Mouse (Mus musculus) intestine, embryonic 14.5 days (tissue): ENCODE results near the gene Slc30a3. TPM values are rescaled to one million over a fixed set of nuclear protein-coding genes. Genes with fewer than 3 reads are reported as not detected.
A peak's percentile ranks its signal among the peaks of the same experiment; 100 is the strongest.

Source experiments
- ATAC-seq: fragments of 200-750 bp; cut with Nextera tagmentation; replicated peaks from 2 replicates; pipeline ENCODE4 v1.8.0; 2017; ENCODE audit warnings: low read depth, moderate number of reproducible peaks, moderate TSS enrichment, moderate library complexity; ENCODE audit not compliant: low FRiP score, low TSS enrichment
- DNase-seq: peaks from one replicate; pipeline ENCODE4 v3.0.0-alpha.2; 2018; ENCODE audit warnings: low spot score
- H3K27ac ChIP-seq: fragments of 300-500 bp; sonication (generic); 2 replicates; pipeline ENCODE4 v1.5.1; 2014; ENCODE audit warnings: low read depth, mild to moderate bottlenecking, control low read depth
- H3K27me3 ChIP-seq: fragments of 300-500 bp; sonication (generic); replicated peaks from 2 replicates; pipeline ENCODE4 v1.6.1; 2014; ENCODE audit warnings: low read length, control low read depth; ENCODE audit not compliant: control insufficient read depth, insufficient read depth
- H3K36me3 ChIP-seq: fragments of 300-500 bp; sonication (generic); 2 replicates; pipeline ENCODE4 v1.6.1; 2014; ENCODE audit warnings: low read length, control low read depth; ENCODE audit not compliant: control insufficient read depth, insufficient read depth
- H3K4me1 ChIP-seq: fragments of 300-500 bp; sonication (generic); replicated peaks from 2 replicates; pipeline ENCODE4 v1.6.1; 2014; ENCODE audit warnings: low read length, control low read depth, mixed read lengths; ENCODE audit not compliant: control insufficient read depth, insufficient read depth
- H3K4me2 ChIP-seq: fragments of 300-500 bp; sonication (generic); 2 replicates; pipeline ENCODE4 v1.6.1; 2014; ENCODE audit warnings: low read length
- H3K4me3 ChIP-seq: fragments of 300-500 bp; sonication (generic); 2 replicates; pipeline ENCODE4 v1.5.1; 2014; ENCODE audit warnings: low read depth, low read length, control low read depth, mixed read lengths
- H3K9ac ChIP-seq: fragments of 300-500 bp; sonication (generic); 2 replicates; pipeline ENCODE4 v1.6.1; 2014; ENCODE audit warnings: mild to moderate bottlenecking, low read length
- H3K9me3 ChIP-seq: fragments of 300-500 bp; sonication (generic); 2 replicates; pipeline ENCODE4 v1.6.1; 2016; ENCODE audit warnings: low read length, control low read depth; ENCODE audit not compliant: control insufficient read depth
- WGBS: fragments of 180-500 bp; shearing (Covaris S2); extraction: QIAGEN DNeasy Blood & Tissue Kit; methylation state at CpG from one replicate; pipeline ENCODE4 v1.1.7; 2014; 5-methylcytosine and 5-hydroxymethylcytosine counted together
- polyA plus RNA-seq: library from polyadenylated mRNA; unstranded; fragments of >200 nt; fragmentation: Nextera tagmentation; extraction: Ambion mirVana; gene quantifications from 2 replicates; pipeline ENCODE4 v1.2.1, GENCODE M21; 2014

Gene Slc30a3
- polyA plus RNA-seq, 1 experiment from 2014 or later: 0.20 TPM

DNA sequence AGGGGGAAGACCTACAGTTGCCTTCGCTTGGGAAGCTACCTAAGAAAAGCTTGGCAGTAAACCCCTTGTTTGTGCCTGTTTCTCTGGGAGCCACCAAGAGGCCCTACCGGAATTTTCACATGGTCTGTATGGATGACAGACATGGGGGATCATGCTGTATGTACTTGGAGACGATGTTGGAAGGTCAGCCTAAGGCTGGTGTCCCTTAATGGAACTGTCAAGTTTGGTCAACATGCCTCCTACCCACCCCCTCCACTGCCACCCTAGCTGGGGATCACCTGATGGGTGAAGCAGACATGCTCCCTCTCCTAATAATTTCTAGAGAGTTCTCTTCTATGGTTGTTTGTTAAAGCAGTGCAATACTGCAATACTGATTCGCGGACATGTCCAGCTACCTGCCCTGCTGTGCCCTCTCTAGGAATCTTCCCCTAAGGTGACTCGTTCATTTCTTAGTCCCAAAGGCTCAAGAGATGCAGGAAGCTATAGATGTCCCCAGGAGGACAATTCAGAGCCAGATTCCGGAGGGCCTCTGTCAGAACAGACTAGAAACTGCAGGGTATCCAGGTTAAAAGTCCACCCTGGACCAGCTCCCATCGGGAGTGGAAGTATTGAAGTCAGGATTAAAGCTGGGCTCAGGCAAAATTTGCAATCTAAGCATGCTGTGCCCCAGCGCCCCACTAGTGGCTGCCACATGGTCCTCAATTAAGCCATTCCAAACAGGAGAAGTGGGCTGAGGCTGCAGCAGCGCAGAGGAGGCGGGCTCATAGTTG is 12.1 kb downstream of the Slc30a3 start:
- Histone ChIP-seq H3K9me3 (no peaks in the 10 kb centered on the region), H3K27ac (no peak overlapping the region), H3K27me3 (peaks cover 85% of the 10 kb centered on the region), H3K4me2 (peak overlapping the region; percentile 44), H3K4me1 (peaks cover 16% of the 10 kb centered on the region; the same call in 1 of the 2 replicates), H3K4me3 (peak overlapping the region; percentile 27; the same call in 1 of the 2 replicates), H3K9ac (no peak overlapping the region), H3K36me3 (no peaks in the 10 kb centered on the region)
- DNase-seq (no peak), ATAC-seq (no peak)
- 31% methylated on average over 11 of the region's 11 CpGs for WGBS

DNA sequence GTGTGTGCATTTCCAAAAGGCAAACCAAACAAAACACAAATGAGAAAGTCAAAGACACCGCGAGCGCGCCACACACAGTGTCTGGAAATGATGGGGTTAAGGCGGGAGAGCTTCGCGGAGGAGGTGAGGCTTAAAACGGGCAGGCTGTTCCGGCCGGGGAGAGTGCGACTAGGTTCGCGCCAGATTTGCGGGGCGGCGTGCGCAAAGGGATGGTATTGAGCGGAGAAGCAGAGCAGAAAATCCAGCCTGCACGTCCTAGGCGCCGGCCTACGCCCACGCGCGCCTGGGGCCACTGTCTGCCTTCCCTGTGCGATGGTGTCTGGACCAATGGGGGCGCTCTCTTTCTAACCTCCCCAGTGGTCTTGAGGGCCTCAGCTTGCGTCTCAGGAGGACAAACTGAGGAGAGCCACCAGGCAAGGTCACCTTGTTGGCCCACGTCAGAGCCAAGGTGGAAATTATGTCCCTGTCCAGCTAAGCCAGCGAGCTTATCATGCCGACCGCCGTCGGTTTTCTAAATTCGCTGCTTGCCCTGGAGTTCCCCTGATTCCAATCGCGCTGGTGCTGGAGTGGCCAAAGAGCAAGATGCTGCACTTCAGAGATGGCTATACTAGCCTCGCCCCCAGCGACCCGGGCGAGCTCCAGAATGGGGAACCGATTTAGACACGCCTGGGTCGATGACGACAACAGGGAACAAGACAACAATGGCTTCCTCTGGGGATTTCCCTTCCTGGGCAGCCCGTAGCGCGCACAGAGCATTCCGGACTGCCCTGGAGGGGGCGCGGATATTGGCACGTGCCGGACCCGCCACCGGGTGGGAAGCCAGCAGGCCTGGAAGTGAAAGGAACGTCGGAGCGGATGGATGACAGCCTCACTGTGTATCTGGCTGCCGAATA is 13.0 kb downstream of the Slc30a3 start:
- H3K4me2 ChIP-seq: peak overlapping the region; percentile 44
- peak overlapping the region; percentile 27 for H3K4me3 ChIP-seq
- H3K27ac ChIP-seq: no peak overlapping the region
- H3K4me1 ChIP-seq: peaks cover 16% of the 10 kb centered on the region; the same call in 1 of the 2 replicates
- H3K9ac ChIP-seq: no peak overlapping the region
- H3K36me3 ChIP-seq: no peaks in the 10 kb centered on the region
- under 1% methylated on average over 59 of the region's 59 CpGs for WGBS
- peaks cover 93% of the 10 kb centered on the region for H3K27me3 ChIP-seq
- DNase-seq: peak; percentile 67
- H3K9me3 ChIP-seq: no peaks in the 10 kb centered on the region
- no peak; the same call in 1 of the 2 replicates for ATAC-seq

DNA sequence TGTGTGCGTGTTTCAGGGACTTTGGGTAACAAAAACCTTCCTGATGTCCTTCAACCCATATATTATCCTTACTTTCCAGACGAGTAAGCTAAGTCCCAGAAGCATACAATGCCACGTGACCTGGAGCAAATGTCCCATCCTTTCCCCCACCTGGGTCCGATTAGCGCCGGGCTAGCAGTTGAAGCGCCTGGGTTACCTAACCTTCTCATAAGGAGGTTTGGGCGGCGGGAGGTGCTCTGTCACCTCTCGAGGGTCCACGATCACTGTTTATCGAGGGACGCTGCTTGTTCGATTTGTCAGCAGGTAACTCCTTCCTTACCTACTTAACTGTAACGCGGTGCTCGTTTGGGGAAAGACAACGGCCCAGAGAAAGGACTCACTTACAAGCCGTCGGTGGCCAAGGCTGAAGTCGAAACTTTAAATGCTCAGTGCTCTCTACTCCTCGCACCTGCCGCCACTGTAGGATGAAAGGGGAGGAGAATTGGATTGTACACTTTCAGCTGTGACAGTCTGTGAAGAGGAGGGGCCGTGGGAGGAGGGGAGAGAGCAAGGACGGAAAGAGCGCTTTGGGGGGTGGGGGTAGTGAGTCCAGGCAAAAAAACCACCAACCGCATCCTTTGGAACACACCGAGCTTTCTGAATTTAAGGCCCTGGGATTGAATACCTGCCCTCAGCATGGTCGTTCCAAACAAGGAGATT is 13.8 kb downstream of the Slc30a3 start:
- WGBS: 3% methylated on average over 29 of the region's 29 CpGs
- H3K27me3 ChIP-seq: peaks cover 97% of the 10 kb centered on the region
- H3K4me3 ChIP-seq: peak overlapping the region; percentile 27; the same call in 1 of the 2 replicates
- peak overlapping the region; percentile 44; the same call in 1 of the 2 replicates for H3K4me2 ChIP-seq
- ATAC-seq: no peak
- no peaks in the 10 kb centered on the region for H3K36me3 ChIP-seq
- H3K9me3 ChIP-seq: no peaks in the 10 kb centered on the region
- H3K9ac ChIP-seq: no peak overlapping the region
- DNase-seq: peak; percentile 62
- H3K4me1 ChIP-seq: peaks cover 16% of the 10 kb centered on the region; the same call in 1 of the 2 replicates
- H3K27ac ChIP-seq: no peak overlapping the region

DNA sequence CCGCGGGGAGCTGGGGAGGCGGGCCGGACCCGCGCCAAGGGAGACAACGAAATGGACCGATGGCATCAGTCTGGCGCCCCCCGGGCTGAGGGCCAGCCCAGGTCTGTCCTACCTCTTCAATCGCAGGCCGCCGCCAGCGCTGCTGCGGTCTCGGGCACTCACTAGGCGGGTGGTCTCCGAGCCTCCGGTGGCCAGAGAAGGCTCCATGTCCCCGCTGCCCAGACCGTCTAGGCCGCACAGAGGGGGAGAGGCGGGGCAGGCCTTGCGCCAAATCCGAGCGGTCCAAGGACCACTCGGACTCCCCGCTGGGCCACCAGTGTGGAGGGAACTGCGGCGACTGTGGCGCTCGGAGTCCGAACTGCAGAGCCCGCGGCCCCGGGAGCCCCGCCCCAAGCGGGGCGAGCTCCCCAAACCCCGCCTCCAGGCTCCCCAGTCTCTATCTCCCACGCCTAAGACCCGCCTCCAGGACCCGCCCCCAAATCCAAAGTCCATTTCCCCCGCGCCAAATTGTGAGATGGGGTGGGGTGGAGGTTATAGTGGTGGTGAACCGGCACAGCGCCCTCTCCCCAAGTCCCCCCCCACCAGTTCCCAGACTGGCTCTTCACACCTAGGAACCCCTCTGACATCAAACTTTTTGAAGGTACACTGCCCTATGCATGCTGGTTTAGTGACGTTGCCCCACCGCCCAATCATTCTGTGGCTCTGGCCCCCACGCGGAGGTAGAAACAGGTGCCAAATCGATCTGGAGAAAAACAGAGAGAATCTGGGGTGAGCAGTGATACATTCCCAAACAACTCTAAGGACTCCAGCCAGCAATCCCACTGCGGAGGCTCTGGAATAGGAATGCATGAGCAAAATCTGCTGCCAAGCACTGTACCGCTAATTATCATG is 14.6 kb downstream of the Slc30a3 start:
- H3K4me1 ChIP-seq: peaks cover 16% of the 10 kb centered on the region; the same call in 1 of the 2 replicates
- no peak overlapping the region for H3K9ac ChIP-seq
- peaks cover 97% of the 10 kb centered on the region for H3K27me3 ChIP-seq
- H3K36me3 ChIP-seq: no peaks in the 10 kb centered on the region
- peak; percentile 74 for DNase-seq
- H3K4me3 ChIP-seq: peak overlapping the region; percentile 39
- H3K27ac ChIP-seq: no peak overlapping the region
- under 1% methylated on average over 46 of the region's 54 CpGs for WGBS
- ATAC-seq: peak; percentile 50; the same call in 1 of the 2 replicates
- H3K4me2 ChIP-seq: peak overlapping the region; percentile 53
- H3K9me3 ChIP-seq: no peaks in the 10 kb centered on the region

DNA sequence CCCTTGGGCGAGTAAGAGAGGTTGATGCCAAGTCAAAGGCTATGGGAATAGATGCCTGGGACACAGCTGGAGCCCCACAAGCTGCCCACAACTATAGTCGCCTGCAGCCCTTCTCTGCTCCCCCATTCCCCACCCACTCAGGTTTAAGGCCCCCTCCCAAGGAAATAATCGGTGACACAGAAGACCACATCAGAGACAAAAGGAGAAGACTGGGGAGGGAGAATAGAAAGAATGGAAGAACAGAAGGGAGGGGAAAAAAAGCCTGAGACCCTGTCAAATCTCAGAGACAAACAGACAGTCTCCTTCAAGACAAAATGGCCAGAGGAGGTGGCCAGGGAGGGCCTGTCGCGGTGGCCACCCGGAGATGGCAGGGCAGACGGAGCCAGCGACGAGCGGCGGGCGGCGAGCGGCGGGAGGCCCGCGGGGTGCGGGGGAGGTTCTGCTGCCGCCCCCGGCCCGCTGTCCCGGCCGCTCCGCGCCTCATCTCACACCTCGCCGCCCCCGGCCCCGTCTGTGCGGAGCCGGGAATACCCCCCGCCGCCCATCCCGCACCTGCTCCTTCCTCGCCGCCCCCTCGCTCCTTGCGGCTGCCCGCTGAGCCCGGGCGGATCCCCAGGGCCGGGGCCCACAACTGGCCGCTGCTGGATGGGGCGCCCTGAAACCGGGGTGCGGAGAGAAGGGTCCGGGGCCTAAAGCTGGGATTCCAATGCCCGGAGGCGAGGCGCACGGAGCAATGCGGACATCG is 15.6 kb downstream of the Slc30a3 start:
- no peak overlapping the region for H3K27ac ChIP-seq
- peaks cover 94% of the 10 kb centered on the region for H3K27me3 ChIP-seq
- ATAC-seq (no peak), DNase-seq (peak; percentile 60)
- no peaks in the 10 kb centered on the region for H3K9me3 ChIP-seq
- peaks cover 16% of the 10 kb centered on the region; the same call in 1 of the 2 replicates for H3K4me1 ChIP-seq
- 2% methylated on average over 53 of the region's 53 CpGs for WGBS
- H3K4me3 ChIP-seq: peak overlapping the region; percentile 39
- H3K4me2 ChIP-seq: peak overlapping the region; percentile 53
- no peak overlapping the region for H3K9ac ChIP-seq
- no peaks in the 10 kb centered on the region for H3K36me3 ChIP-seq

DNA sequence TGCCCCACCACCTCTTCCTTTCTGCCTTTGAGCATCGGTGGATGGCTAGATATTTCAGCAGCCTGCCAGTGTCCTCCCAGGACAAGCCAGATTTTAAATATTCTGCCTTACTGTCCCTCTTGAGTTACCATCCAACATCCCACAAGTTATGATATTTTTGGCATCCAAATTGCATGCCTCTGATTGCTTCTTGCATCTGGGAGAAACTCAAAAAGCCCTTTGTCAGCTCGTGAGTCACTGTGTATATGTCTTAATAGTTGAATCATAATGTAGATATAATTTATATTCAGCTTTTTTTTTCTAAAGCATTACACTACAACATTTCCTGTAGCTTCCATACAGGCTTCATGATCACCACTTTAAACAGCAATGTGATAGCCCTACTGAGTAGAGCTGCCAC is 20.9 kb downstream of the Slc30a3 start:
- Histone ChIP-seq H3K4me2 (no peak overlapping the region), H3K4me1 (no peaks in the 10 kb centered on the region; the same call in 1 of the 2 replicates), H3K9me3 (no peaks in the 10 kb centered on the region), H3K36me3 (no peaks in the 10 kb centered on the region), H3K4me3 (no peak overlapping the region), H3K27ac (no peak overlapping the region), H3K9ac (no peak overlapping the region), H3K27me3 (peaks cover 43% of the 10 kb centered on the region)
- 77% methylated on average over 2 of the region's 2 CpGs for WGBS
- ATAC-seq (no peak), DNase-seq (no peak)

DNA sequence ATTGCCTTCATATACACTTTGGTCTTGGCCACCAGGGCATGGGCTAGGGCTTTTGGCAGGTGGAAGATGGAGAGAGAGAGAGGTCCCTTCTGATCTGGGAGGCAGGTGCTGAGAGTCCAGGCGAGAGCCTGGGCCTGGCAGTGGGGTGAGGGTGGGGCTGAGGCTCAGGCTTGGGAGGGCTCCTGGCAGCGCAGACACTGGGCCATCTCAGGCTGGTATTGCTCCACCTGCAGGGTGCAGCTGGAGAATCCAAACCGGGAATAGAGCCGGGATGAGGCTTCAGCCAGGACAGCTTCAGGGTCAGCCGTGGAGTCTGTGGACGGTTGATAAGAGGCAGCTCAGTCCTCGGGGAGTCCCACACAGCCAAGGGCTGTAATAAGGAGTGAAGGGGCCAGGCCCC is 21.4 kb downstream of the Slc30a3 start:
- no peak for DNase-seq
- H3K27ac ChIP-seq: no peak overlapping the region
- no peak overlapping the region for H3K4me3 ChIP-seq
- H3K36me3 ChIP-seq: no peaks in the 10 kb centered on the region
- no peak overlapping the region for H3K9ac ChIP-seq
- no peak overlapping the region for H3K4me2 ChIP-seq
- no peaks in the 10 kb centered on the region; the same call in 1 of the 2 replicates for H3K4me1 ChIP-seq
- H3K9me3 ChIP-seq: no peaks in the 10 kb centered on the region
- 25% methylated on average over 7 of the region's 7 CpGs for WGBS
- no peak; the same call in 1 of the 2 replicates for ATAC-seq
- peaks cover 38% of the 10 kb centered on the region for H3K27me3 ChIP-seq
